Mouse (Mus musculus): Measurements from ENCODE around the gene Zfp592.

DNA sequence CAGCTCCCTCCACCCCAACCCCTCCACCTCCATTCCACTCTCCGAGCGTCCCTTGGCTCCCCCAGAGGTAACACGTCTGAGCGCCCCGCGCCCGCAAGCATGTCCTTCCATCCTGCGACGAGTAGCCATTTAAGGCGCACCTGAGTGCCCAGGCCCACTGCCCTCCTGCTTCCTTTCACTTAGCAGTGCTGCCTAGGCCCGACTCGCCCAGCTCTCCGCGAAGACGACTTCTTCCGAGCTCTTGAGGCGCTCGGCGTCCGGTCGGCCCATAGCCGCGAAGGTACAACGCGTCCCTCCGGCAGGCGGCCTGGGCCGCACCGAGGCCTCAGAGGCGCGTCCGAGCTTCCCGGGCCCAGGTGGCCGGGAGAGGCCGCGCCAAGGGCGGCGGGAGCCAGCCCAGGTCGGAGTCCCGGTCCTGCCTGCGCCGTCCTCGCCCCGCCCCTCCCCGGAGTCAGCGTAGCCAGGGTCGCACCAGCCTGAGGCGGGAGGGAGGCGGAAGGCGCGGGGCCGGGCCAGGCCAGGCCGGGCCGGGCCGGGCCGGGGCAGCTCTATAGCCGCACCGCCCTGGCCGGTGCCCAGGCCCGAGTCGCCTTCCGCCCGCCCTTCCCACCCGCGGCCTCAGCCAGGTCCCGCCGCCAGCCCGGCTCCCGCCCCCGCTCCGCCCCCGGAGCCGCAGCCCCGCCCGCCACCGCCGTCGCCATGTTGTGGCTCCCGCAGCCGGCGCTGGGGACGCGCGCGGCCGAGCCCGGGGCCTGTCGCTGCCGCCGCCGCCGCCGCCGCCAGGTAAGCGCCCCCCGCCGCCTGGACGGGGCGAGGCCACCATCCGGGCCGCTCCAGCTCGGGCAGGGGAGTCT lies at the start of gene Zfp592:
- TF ChIP-seq CTCF (IDR thresholded peaks at IDR 0.05; ENCODE audit: extremely low read depth, insufficient read length, insufficient replicate concordance, low read depth, low read length) (no peak), POLR2A (IDR thresholded peaks at IDR 0.05; ENCODE audit: low read depth, low read length) (peak; percentile 37)

Data from small intestine, adult 2 months (tissue).